ENCODE assay signal across 17 mouse cellular contexts in genomic region chr7:121902757-121903411, GRCm38 (mm10). TPM values are rescaled to one million over a fixed set of nuclear protein-coding genes. Genes with fewer than 3 reads are reported as not detected.
DNase-seq lines count a peak whose midpoint lies in the region; ATAC-seq and TF ChIP-seq lines count a peak whose summit lies in the region.
"Had no signal": no experiment of that assay in that cellular context is flagged by ENCODE, and none has a peak within 500 bp of the region (broad histone marks: within the 10 kb centered on the region; RNA-seq: fewer than 3 reads in every experiment).

No protein-coding gene starts in this region.

- no peak for TF ChIP-seq EP300 in stomach, postnatal 0 days (optimal IDR thresholded peaks at IDR 0.05)

- WGBS in heart, embryonic 13.5 days, result 29% methylated on average over 8 of the region's 8 CpGs
- 56% methylated on average over 8 of the region's 8 CpGs for WGBS in kidney, embryonic 16.5 days
- WGBS in stomach, embryonic 14.5 days, result 33% methylated on average over 8 of the region's 8 CpGs
- 29% methylated on average over 8 of the region's 8 CpGs for WGBS in stomach, postnatal 0 days
- 82% methylated on average over 8 of the region's 8 CpGs for WGBS in thymus, adult 2 months

- no peak for DNase-seq in heart, adult 8-10 months (ENCODE audit: low spot score)
- no peak for DNase-seq in kidney, postnatal 10 days
- no peak for DNase-seq in stomach, postnatal 0 days (ENCODE audit: low spot score)
- no peak for DNase-seq in thymus, adult 2 months
- DNase-seq: cerebellum, adult 8-10 months; forebrain, postnatal 0 days; gastrocnemius, postnatal 14 days; kidney, postnatal 14 days; lung, adult 2 months had no signal

- peaks cover 27% of the 10 kb centered on the region for H3K4me1 ChIP-seq in heart, embryonic 13.5 days
- H3K4me1 ChIP-seq in kidney, embryonic 16.5 days (ENCODE audit: insufficient read depth, low read length), result no peaks in the 10 kb centered on the region
- 0 out of 2 replicates have a peak, but pooled peaks cover 4% of the 10 kb centered on the region for H3K4me1 ChIP-seq in stomach, embryonic 14.5 days (ENCODE audit: control insufficient read depth, insufficient read depth, low read length)
- H3K4me1 ChIP-seq in stomach, postnatal 0 days (replicated peaks; ENCODE audit: control insufficient read depth, insufficient read depth), result peaks cover 2% of the 10 kb centered on the region; the same call in 1 of the 2 replicates
- no peaks in the 10 kb centered on the region for H3K4me1 ChIP-seq in thymus, adult 2 months (replicated peaks; ENCODE audit: control insufficient read depth, insufficient read depth, low read length)

- ATAC-seq in heart, embryonic 13.5 days (ENCODE audit: extremely low read depth, insufficient number of reproducible peaks, low FRiP score, low TSS enrichment), result peak; percentile 57; the same call in 1 of the 2 replicates
- ATAC-seq in kidney, embryonic 16.5 days (ENCODE audit: low FRiP score, low TSS enrichment), result peak; percentile 52; the same call in 1 of the 2 replicates
- peak; percentile 81 for ATAC-seq in stomach, embryonic 14.5 days (ENCODE audit: insufficient number of reproducible peaks, insufficient read depth, low FRiP score, low read depth)
- ATAC-seq in stomach, postnatal 0 days (ENCODE audit: low FRiP score, low TSS enrichment), result no peak; the same call in 1 of the 2 replicates
- ATAC-seq in erythroid progenitor cell, adult 5-6 weeks (replicated peaks; ENCODE audit: low FRiP score, poor library complexity, severe bottlenecking), result no peak
- ATAC-seq: forebrain, postnatal 0 days had no signal

- no peak for TF ChIP-seq POLR2A in thymus, adult 2 months (IDR thresholded peaks at IDR 0.05; ENCODE audit: control insufficient read depth, extremely low read depth, insufficient read depth, low read length, poor library complexity)

- peaks cover 2% of the 10 kb centered on the region; the same call in 1 of the 2 replicates for H3K9me3 ChIP-seq in heart, embryonic 13.5 days
- no peaks in the 10 kb centered on the region for H3K9me3 ChIP-seq in kidney, embryonic 16.5 days (ENCODE audit: low read length)
- H3K9me3 ChIP-seq in stomach, embryonic 14.5 days (ENCODE audit: control insufficient read depth, low read depth, low read length), result no peaks in the 10 kb centered on the region
- no peaks in the 10 kb centered on the region for H3K9me3 ChIP-seq in stomach, postnatal 0 days (ENCODE audit: control insufficient read depth, low read length)
- H3K9me3 ChIP-seq: G1E had no signal

- H3K27me3 ChIP-seq in heart, embryonic 13.5 days (replicated peaks), result peaks cover 17% of the 10 kb centered on the region; the same call in 1 of the 2 replicates
- no peaks in the 10 kb centered on the region for H3K27me3 ChIP-seq in kidney, embryonic 16.5 days (ENCODE audit: insufficient read depth, low read length)
- H3K27me3 ChIP-seq in stomach, embryonic 14.5 days (ENCODE audit: control insufficient read depth, insufficient read depth, low read length), result no peaks in the 10 kb centered on the region
- no peaks in the 10 kb centered on the region for H3K27me3 ChIP-seq in stomach, postnatal 0 days (ENCODE audit: control insufficient read depth, insufficient read depth, low read length)
- H3K27me3 ChIP-seq in thymus, adult 2 months (ENCODE audit: control insufficient read depth, insufficient read depth, low read length), result no peaks in the 10 kb centered on the region

- H3K4me2 ChIP-seq in heart, embryonic 13.5 days, result peak overlapping the region; percentile 38; the same call in 1 of the 2 replicates
- no peak overlapping the region for H3K4me2 ChIP-seq in kidney, embryonic 16.5 days (replicated peaks; ENCODE audit: low read depth, low read length)
- H3K4me2 ChIP-seq in stomach, embryonic 14.5 days (replicated peaks; ENCODE audit: low read depth, low read length), result no peak overlapping the region
- no peak overlapping the region for H3K4me2 ChIP-seq in stomach, postnatal 0 days (replicated peaks; ENCODE audit: low read depth)
- H3K4me2 ChIP-seq: hindbrain, embryonic 14.5 days had no signal

- H3K27ac ChIP-seq in heart, embryonic 13.5 days (replicated peaks), result peak overlapping the region; percentile 76
- no peak overlapping the region for H3K27ac ChIP-seq in kidney, embryonic 16.5 days (ENCODE audit: low read length)
- H3K27ac ChIP-seq in stomach, embryonic 14.5 days (ENCODE audit: low read length), result no peak overlapping the region; the same call in 1 of the 2 replicates
- no peak overlapping the region for H3K27ac ChIP-seq in stomach, postnatal 0 days (replicated peaks)
- H3K27ac ChIP-seq in thymus, adult 2 months (ENCODE audit: control insufficient read depth, insufficient read depth, low read length), result no peak overlapping the region
- H3K27ac ChIP-seq: hindbrain, embryonic 14.5 days had no signal

- no peak overlapping the region for H3K4me3 ChIP-seq in heart, embryonic 13.5 days
- no peak overlapping the region for H3K4me3 ChIP-seq in kidney, embryonic 16.5 days (ENCODE audit: low read length)
- no peak overlapping the region for H3K4me3 ChIP-seq in stomach, embryonic 14.5 days (ENCODE audit: low read depth, low read length)
- H3K4me3 ChIP-seq in stomach, postnatal 0 days (ENCODE audit: low read depth, low read length), result no peak overlapping the region
- H3K4me3 ChIP-seq in thymus, adult 2 months (ENCODE audit: control insufficient read depth, insufficient read depth, low read length), result no peak overlapping the region

- peak overlapping the region; percentile 58; the same call in 1 of the 2 replicates for H3K9ac ChIP-seq in heart, embryonic 13.5 days
- no peak overlapping the region for H3K9ac ChIP-seq in kidney, embryonic 16.5 days (replicated peaks; ENCODE audit: low read length)
- H3K9ac ChIP-seq in stomach, embryonic 14.5 days (replicated peaks; ENCODE audit: low read depth, low read length), result no peak overlapping the region
- no peak overlapping the region for H3K9ac ChIP-seq in stomach, postnatal 0 days (ENCODE audit: low read length)
- H3K9ac ChIP-seq: forebrain, postnatal 0 days; hindbrain, embryonic 14.5 days had no signal

- no peaks in the 10 kb centered on the region for H3K36me3 ChIP-seq in heart, embryonic 13.5 days
- no peaks in the 10 kb centered on the region for H3K36me3 ChIP-seq in kidney, embryonic 16.5 days (ENCODE audit: insufficient read depth, low read length)
- no peaks in the 10 kb centered on the region for H3K36me3 ChIP-seq in stomach, embryonic 14.5 days (ENCODE audit: control insufficient read depth, insufficient read depth, low read length)
- no peaks in the 10 kb centered on the region for H3K36me3 ChIP-seq in stomach, postnatal 0 days (ENCODE audit: control insufficient read depth, insufficient read depth, low read length)
- no peaks in the 10 kb centered on the region for H3K36me3 ChIP-seq in thymus, adult 2 months (ENCODE audit: control insufficient read depth, insufficient read depth, low read length)
- H3K36me3 ChIP-seq: G1E had no signal

- no peak for TF ChIP-seq CTCF in stomach, postnatal 0 days (IDR thresholded peaks at IDR 0.05; ENCODE audit: low read depth)
- no peak for TF ChIP-seq CTCF in thymus, adult 2 months (IDR thresholded peaks at IDR 0.05; ENCODE audit: borderline replicate concordance, control insufficient read depth, extremely low read depth, insufficient read depth, low read length, poor library complexity)

RNA-seq across cellular contexts. Expression of gene Scnn1b, which starts 38.0 kb away (rescaled TPM):
- 0.11 and 0.19 TPM in 2 replicates for polyA plus RNA-seq in heart, embryonic 13.5 days (2015; fragmentation: Nextera tagmentation; extraction: Ambion mirVana)
- total RNA-seq in heart, adult 8-10 months (2022), result not detected
- polyA plus RNA-seq in kidney, embryonic 16.5 days (2015; fragmentation: Nextera tagmentation; extraction: Ambion mirVana), result 53.8 and 57.8 TPM in 2 replicates
- 0.42 and 0.51 TPM in 2 replicates for polyA plus RNA-seq in stomach, embryonic 14.5 days (2014; fragmentation: Nextera tagmentation; extraction: Ambion mirVana)
- polyA plus RNA-seq in stomach, postnatal 0 days (2015; fragmentation: Nextera tagmentation; extraction: Ambion mirVana), result 10.1 and 10.8 TPM in 2 replicates
- total RNA-seq in erythroid progenitor cell, adult 5-6 weeks (2015; ENCODE audit: low replicate concordance), result not detected in 2 replicates
- not detected in 2 replicates for total RNA-seq in erythroid progenitor cell, adult 5-6 weeks (2017; ENCODE audit: low replicate concordance)
- 0.52 and 1.1 TPM in 2 replicates for polyA plus RNA-seq in thymus, adult 2 months (2012; rRNA removed)
- total RNA-seq: layer of hippocampus, postnatal 10 days; left cerebral cortex, postnatal 36 days had no signal
- polyA plus RNA-seq: G1E had no signal

Comparison
In these comparisons a context has a peak if more than half of its experiments do, and no peak if none do; other contexts are left out.
1. ATAC-seq: peak in heart, embryonic 13.5 days (single experiment), kidney, embryonic 16.5 days (single experiment) and stomach, embryonic 14.5 days (single experiment); none in stomach, postnatal 0 days (single experiment) and erythroid progenitor cell, adult 5-6 weeks (single experiment).